Mouse (Mus musculus) gastrocnemius, postnatal 10 days (tissue): ENCODE data around the gene Tm2d3. TPM values are rescaled to one million over a fixed set of nuclear protein-coding genes. Genes with fewer than 3 reads are reported as not detected.

Experiments used
- DNase-seq: peaks from one replicate; pipeline ENCODE4 v3.0.0; 2021; ENCODE audit warnings: mixed read lengths
- total RNA-seq, 2 experiments: library from RNA; stranded (reverse); gene quantifications; 2 replicates each; pipeline ENCODE4 v1.2.3; 2021

Gene Tm2d3
- total RNA-seq, 2 experiments from 2014 or later = 15.2 to 17.8 TPM

- DNase-seq = peak; percentile 88
Measured at GRCm38 (mm10) chr7:65704818-65705242, 13.9 kb downstream of the Tm2d3 start.

- DNase-seq = no peak
Measured at GRCm38 (mm10) chr7:65708506-65708905, 17.5 kb downstream of the Tm2d3 start.

DNA sequence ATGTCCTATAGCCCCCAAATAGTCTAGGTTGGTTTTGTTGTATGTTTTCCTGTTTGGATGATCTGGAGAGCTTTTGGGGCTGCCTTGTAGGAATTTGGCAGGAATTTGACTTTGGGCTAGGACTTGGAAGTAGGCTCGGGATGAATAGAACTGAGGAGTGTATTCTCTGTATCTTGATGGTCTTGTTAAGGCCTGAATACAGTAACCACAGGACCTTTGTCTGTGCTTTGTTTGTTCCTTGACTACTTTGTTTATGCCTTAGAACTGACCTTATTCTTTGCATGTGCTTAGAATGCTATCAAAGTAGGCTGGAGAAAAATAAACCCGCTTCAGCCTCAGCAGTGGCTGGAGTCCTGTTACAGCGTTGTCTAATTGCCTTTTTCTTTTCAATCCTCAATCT, 19.3 kb downstream of the Tm2d3 start:
- no peak for DNase-seq

DNA sequence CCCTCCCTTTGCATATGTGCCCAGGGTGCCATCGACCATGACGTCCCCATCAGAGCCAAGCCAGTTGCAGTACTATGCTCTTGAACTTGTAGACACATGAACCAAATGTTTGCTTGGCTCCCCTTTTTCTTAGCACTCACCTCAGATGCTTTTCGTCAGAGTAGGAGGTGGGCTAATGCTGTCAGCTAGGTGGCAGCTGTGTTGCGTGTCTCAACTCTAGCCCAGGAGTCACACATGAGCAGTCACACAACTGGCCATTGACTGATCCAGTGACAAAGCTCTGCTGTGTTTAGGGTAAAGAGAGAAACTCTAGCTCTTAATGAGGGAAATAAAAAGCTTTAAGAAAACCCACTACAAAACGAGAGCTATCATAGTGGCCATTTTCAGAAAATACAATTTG, 22.8 kb downstream of the Tm2d3 start:
- no peak for DNase-seq

GRCm38 (mm10) chr7:65714304-65714703, 23.3 kb downstream of the Tm2d3 start:
- no peak for DNase-seq

- DNase-seq = no peak
Measured at GRCm38 (mm10) chr7:65734024-65734423, 43.1 kb downstream of the Tm2d3 start.

DNA sequence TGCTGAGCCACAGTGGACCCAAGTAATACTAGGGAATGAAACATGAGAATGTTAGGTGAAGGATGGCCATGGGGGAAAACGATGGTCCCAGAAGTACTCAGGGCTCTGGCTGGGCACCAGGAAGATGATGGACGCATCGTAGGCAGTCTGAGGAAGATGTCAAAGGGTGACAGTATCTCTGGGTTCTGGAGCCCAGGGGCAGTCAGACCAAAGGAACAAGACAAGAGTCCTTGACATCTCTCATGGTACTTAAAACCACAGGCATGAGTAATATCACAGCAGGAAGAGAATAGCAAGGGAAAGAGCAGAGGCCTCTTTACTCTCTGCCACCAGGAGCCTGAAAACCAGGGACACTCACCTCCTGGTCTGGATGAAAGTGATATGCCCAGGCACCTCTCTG, 44.3 kb downstream of the Tm2d3 start:
- no peak for DNase-seq

DNA sequence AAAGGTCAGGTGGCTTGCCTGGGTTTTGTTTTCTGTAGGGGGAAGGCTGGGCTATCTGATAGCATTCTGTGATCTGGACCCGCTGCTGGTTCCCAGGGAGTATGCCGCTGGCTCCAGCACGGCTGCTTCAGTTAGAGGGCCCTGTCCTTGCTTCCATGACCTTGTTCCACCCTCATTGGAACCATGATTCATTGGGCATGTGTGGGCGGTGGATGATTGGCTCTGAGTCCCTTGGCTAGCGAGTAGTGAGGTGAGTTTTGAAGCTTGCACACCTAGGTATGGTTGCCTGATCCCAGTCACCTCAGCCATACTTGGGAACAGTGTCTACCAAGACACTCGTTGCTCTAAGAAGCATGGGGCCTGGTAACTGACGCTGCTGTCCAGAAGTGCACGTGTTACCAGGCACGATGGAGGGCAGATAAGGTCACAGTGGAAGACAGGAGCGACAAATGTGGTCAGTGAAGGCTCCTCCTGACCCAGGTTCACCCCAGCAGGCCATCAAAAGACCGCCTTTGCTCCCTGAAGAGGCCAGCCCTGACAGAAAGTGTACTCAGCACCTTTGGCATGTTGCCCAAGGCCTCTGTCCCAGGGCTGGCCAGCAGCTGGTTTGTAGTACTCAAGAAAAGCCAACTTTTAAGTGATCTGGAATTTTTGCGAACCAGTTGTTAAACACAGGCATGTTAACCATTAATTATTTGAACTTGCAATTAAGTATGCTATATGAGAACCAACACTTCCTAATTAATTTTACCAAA, 46.5 kb downstream of the Tm2d3 start:
- peak; percentile 69 for DNase-seq

DNA sequence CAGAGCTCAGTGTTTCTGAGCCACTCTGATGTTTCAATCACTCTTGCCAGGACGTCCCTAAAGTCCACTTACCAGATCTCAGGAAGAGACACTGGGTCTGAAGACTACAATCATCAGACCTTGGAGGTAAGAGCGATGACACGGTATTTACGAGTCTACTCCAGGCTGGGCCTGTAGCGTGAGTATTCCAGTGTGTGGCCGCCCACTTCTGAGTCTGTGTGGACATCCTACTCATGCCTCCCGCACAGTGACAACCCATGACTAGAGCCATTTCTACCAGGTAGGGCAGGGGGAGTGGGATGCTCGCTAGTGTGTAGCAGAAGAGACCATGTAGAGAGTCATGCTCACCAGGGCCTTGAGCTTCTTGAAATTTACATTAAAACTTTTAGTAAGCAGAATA, 51.9 kb downstream of the Tm2d3 start:
- DNase-seq = no peak

GRCm38 (mm10) chr7:65747990-65748955, 57.3 kb downstream of the Tm2d3 start:
- DNase-seq = no peak

Other genes with a start within 250 kb of the Tm2d3 start
- 10 to 100 TPM; 48.3 to 56.3 TPM for gene Tjp1, start 163.4 kb upstream of the Tm2d3 start, total RNA-seq
- gene Tarsl2, start 46.3 kb upstream of the Tm2d3 start, total RNA-seq = 10 to 100 TPM; 40.4 to 43.0 TPM
- gene Pcsk6, start 170.6 kb downstream of the Tm2d3 start, total RNA-seq = 10 to 100 TPM; 41.3 to 57.6 TPM